Mouse (Mus musculus) limb, embryonic 10.5 days (tissue): ENCODE data around the gene Gkn1. TPM values are rescaled to one million over a fixed set of nuclear protein-coding genes. Genes with fewer than 3 reads are reported as not detected.

Experiments used
- DNase-seq: peaks from one replicate; pipeline ENCODE4 v3.0.0-alpha.2; 2017; ENCODE audit warnings: low spot score
- H3K27ac ChIP-seq: fragments of 300-500 bp; sonication (generic); 2 replicates; pipeline ENCODE4 v1.5.1; 2016; ENCODE audit warnings: mild to moderate bottlenecking
- H3K27me3 ChIP-seq: fragments of 300-500 bp; sonication (generic); 2 replicates; pipeline ENCODE4 v1.6.1; 2016; ENCODE audit warnings: low read depth, mild to moderate bottlenecking; ENCODE audit not compliant: poor library complexity, severe bottlenecking
- H3K36me3 ChIP-seq: fragments of 300-500 bp; sonication (generic); 2 replicates; pipeline ENCODE4 v1.6.1; 2016; ENCODE audit warnings: mild to moderate bottlenecking, moderate library complexity
- H3K4me1 ChIP-seq: fragments of 300-500 bp; sonication (generic); 2 replicates; pipeline ENCODE4 v1.6.1; 2016
- H3K4me3 ChIP-seq: fragments of 300-500 bp; sonication (generic); 2 replicates; pipeline ENCODE4 v1.5.1; 2016; ENCODE audit warnings: mild to moderate bottlenecking, moderate library complexity
- H3K9me3 ChIP-seq: fragments of 300-500 bp; sonication (generic); replicated peaks from 2 replicates; pipeline ENCODE4 v1.6.1; 2016; ENCODE audit warnings: mild to moderate bottlenecking
- WGBS: fragments of 180-500 bp; shearing (Covaris S2); methylation state at CpG from one replicate; pipeline ENCODE4 v1.1.7; 2016; 5-methylcytosine and 5-hydroxymethylcytosine counted together
- polyA plus RNA-seq: library from polyadenylated mRNA; unstranded; fragments of >200 nt; fragmentation: Nextera tagmentation; extraction: Ambion mirVana; gene quantifications from 2 replicates; pipeline ENCODE4 v1.2.1, GENCODE M21; 2016

Gene Gkn1
- polyA plus RNA-seq, 1 experiment from 2014 or later = not detected

DNA sequence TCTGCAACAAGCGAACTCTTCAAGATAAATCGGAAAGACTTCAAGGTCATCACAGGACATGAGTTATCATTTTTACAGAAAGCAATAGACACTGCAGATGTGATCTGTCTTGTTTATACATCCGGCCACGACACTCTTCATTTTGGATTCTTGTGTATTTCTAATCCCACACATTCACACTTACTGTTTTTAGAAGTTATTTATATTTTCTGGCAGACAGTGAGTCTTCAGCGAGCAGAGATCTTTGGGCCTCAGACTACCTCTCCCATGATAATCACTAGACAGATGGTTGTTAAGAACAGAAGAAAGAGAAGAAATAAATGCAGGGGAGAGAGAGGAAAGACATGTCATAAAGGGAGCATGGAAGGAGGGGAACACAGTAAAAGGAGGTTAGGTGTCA, 18.5 kb upstream of the Gkn1 start:
- 90% methylated on average over 5 of the region's 5 CpGs for WGBS
- no peaks in the 10 kb centered on the region for H3K27me3 ChIP-seq
- H3K27ac ChIP-seq = no peak overlapping the region
- H3K9me3 ChIP-seq = no peaks in the 10 kb centered on the region
- no peak overlapping the region for H3K4me3 ChIP-seq
- no peak for DNase-seq
- H3K36me3 ChIP-seq = no peaks in the 10 kb centered on the region
- peaks cover 3% of the 10 kb centered on the region; the same call in 1 of the 2 replicates for H3K4me1 ChIP-seq

DNA sequence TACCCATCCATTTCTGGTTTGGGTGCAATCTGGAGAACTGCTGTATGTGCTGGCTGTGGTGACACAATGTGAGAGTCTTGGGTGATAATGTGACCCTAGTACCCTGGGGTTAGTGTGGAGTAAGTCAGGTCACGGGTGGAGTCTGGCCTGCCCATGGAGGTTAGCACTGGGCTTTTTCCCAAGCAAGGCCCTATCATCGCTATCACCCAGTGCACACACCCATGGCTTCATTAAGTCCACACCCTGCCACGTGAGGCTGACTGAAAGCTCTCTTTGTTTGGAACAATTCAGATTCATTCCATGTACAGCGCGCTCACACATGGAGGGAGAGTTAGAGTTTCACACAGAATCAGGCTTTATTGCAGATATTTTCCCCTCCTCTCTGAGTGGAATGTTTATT, 3.7 kb upstream of the Gkn1 start:
- H3K4me3 ChIP-seq = no peak overlapping the region
- no peak overlapping the region for H3K27ac ChIP-seq
- no peaks in the 10 kb centered on the region for H3K9me3 ChIP-seq
- no peaks in the 10 kb centered on the region for H3K27me3 ChIP-seq
- 87% methylated on average over 5 of the region's 5 CpGs for WGBS
- H3K36me3 ChIP-seq = no peaks in the 10 kb centered on the region
- no peaks in the 10 kb centered on the region for H3K4me1 ChIP-seq
- no peak for DNase-seq

GRCm38 (mm10) chr6:87335935-87336295, 14.8 kb downstream of the Gkn1 start:
- WGBS = 28% methylated on average over 6 of the region's 6 CpGs
- no peaks in the 10 kb centered on the region for H3K27me3 ChIP-seq
- H3K9me3 ChIP-seq = no peaks in the 10 kb centered on the region
- H3K4me3 ChIP-seq = no peak overlapping the region
- H3K36me3 ChIP-seq = no peaks in the 10 kb centered on the region
- H3K27ac ChIP-seq = no peak overlapping the region
- H3K4me1 ChIP-seq = peaks cover 27% of the 10 kb centered on the region
- peak; percentile 31 for DNase-seq

GRCm38 (mm10) chr6:87335091-87335934, 15.4 kb downstream of the Gkn1 start, which contains the start of gene Antxr1:
Gene Antxr1, minus strand, starts transcription at chr6:87335821.
- Histone ChIP-seq H3K36me3 (no peaks in the 10 kb centered on the region), H3K4me3 (peak within 1 kb of the TSS; percentile 89), H3K27me3 (no peaks in the 10 kb centered on the region), H3K4me1 (peaks cover 27% of the 10 kb centered on the region), H3K9me3 (no peaks in the 10 kb centered on the region), H3K27ac (peak within 1 kb of the TSS; percentile 98)
- DNase-seq = peak; percentile 80
- under 1% methylated on average over 54 of the region's 54 CpGs for WGBS

DNA sequence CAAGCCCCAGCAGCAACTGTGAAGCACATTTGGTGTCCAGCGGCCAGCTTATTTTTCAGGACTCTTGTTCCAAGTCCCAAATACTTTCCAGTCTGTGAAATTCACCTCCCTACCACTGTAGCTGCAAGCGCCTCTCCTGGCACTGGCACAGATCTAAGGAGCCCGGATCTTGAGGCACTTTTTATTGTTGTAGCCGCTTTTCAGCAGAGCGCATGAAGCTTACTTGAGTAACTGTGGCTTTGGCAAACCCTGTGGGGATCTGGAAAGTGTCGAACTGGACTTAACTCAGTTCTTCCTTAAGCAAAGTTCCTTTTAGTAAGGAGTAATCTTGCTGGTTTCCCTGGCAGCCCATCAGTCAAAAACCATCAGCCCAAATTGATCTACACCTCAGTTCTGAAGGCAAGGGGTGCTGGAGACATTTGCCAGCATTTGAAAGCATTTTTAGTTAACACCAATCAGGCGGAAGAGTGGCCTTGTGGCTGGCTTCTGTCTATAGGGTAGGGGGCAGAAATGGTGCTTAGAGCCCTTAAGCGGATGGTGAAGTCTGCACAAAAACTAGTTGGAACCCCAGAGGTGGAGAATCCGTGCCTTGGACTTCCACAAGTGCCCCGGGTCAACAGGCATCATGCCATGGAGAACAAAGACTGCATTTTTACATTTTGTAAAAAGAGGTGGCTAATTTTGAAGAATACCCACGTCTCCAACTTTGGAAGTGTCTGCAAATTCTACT, 16.2 kb downstream of the Gkn1 start:
- H3K27me3 ChIP-seq = no peaks in the 10 kb centered on the region
- peak overlapping the region; percentile 98 for H3K27ac ChIP-seq
- peak; percentile 59 for DNase-seq
- no peaks in the 10 kb centered on the region for H3K36me3 ChIP-seq
- H3K4me1 ChIP-seq = peaks cover 32% of the 10 kb centered on the region
- WGBS = 9% methylated on average over 11 of the region's 11 CpGs
- no peaks in the 10 kb centered on the region for H3K9me3 ChIP-seq
- H3K4me3 ChIP-seq = peak overlapping the region; percentile 89

DNA sequence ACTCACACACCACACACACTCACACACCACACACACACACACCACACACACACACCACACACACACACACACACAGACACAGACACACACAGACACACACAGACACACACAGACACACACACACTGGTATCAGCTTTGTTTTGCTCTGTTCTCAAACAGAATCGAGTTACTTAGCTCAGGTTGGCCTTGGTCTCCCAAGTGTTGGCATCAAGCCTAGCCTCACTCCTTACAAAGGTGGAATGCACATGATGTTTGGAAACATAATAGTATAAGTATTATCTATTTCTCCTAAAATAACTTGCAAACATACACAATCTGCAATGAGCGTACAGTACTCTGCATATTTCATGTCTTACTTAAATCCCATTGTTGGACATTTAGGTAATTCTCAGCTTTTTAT, 18.4 kb downstream of the Gkn1 start:
- Histone ChIP-seq H3K4me1 (peaks cover 34% of the 10 kb centered on the region), H3K27me3 (no peaks in the 10 kb centered on the region), H3K9me3 (no peaks in the 10 kb centered on the region), H3K36me3 (peaks cover under 1% of the 10 kb centered on the region; the same call in 1 of the 2 replicates), H3K27ac (no peak overlapping the region), H3K4me3 (no peak overlapping the region)
- WGBS = 91% methylated on average over 2 of the region's 2 CpGs
- no peak for DNase-seq

DNA sequence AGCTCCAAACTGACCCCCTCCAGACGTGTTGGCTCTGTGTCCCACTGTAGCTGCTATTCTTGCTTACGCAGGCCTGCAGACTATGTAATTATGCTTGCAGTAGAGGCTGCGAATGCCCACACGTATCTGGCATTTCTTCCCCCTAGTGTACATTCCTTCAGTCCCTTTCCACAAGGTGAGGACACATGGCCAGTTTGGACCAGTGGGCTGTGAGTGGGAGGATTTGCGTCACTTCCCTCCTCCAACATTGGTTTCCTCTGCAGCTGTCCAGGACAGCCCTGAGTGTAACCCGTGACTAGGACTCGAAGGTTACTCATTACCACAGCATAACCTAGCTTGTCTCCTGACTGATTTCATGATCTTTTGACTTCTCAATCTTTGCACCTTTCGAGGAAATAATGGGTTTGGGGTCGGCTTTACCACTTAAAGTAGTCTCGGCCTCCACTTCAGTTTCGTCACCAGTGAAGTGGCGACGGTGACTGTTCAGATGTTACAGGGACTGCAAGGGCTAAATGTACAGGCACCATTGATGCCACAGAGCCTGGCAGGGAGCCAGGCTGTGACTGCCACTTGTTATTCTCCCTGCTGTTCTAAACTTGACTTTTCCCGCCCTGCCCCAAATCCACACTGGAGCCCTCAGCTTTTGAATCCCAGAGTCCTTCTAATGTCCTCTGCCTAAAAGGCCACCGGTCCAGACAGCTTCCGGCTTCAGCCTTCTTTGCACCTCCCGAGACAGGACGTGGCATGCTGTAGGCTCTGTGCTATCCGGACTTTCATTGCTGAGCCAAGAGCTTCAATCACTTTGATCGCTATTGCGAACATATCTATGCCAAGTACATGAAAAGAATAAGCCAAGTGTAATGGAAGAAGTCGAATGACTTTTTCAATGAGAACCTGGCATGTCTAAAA, 22.2 kb downstream of the Gkn1 start:
- no peak for DNase-seq
- Histone ChIP-seq H3K27ac (no peak overlapping the region), H3K9me3 (no peaks in the 10 kb centered on the region), H3K36me3 (peaks cover 6% of the 10 kb centered on the region; the same call in 1 of the 2 replicates), H3K4me3 (no peak overlapping the region), H3K27me3 (no peaks in the 10 kb centered on the region), H3K4me1 (peaks cover 22% of the 10 kb centered on the region)
- WGBS = 88% methylated on average over 22 of the region's 22 CpGs

DNA sequence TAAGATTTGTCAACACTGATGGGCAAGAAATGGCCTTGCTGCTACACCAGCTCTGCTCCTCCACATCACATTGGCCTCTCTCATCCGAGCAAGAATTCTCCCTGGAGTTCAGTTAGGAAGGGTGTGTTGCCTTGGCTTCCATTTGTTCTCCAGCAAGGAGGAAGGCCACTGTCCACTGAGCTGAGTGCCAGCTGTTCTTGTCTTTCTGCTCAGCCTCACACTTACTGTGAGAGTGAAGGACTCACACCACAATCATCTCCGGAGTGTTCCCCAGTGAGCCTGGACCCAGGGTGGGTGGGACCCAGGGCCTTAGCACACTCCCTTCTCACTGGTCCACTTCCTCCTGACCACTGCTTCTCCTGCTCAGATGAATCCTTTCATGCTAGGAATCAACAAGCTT, 23.8 kb downstream of the Gkn1 start:
- DNase-seq = no peak
- 92% methylated on average over 2 of the region's 2 CpGs for WGBS
- H3K27me3 ChIP-seq = no peaks in the 10 kb centered on the region
- no peak overlapping the region for H3K27ac ChIP-seq
- peaks cover 6% of the 10 kb centered on the region; the same call in 1 of the 2 replicates for H3K36me3 ChIP-seq
- H3K4me1 ChIP-seq = peaks cover 13% of the 10 kb centered on the region; the same call in 1 of the 2 replicates
- H3K4me3 ChIP-seq = no peak overlapping the region
- no peaks in the 10 kb centered on the region for H3K9me3 ChIP-seq

GRCm38 (mm10) chr6:87323381-87323780, 27.4 kb downstream of the Gkn1 start:
- Histone ChIP-seq H3K27ac (no peak overlapping the region), H3K9me3 (no peaks in the 10 kb centered on the region), H3K4me3 (no peak overlapping the region), H3K4me1 (no peaks in the 10 kb centered on the region), H3K36me3 (peaks cover 6% of the 10 kb centered on the region; the same call in 1 of the 2 replicates), H3K27me3 (no peaks in the 10 kb centered on the region)
- 90% methylated on average over 2 of the region's 2 CpGs for WGBS
- DNase-seq = no peak

GRCm38 (mm10) chr6:87318651-87319050, 32.1 kb downstream of the Gkn1 start:
- no peak overlapping the region for H3K4me3 ChIP-seq
- no peak overlapping the region for H3K27ac ChIP-seq
- H3K9me3 ChIP-seq = no peaks in the 10 kb centered on the region
- WGBS = 93% methylated on average over 7 of the region's 7 CpGs
- peaks cover 2% of the 10 kb centered on the region; the same call in 1 of the 2 replicates for H3K36me3 ChIP-seq
- H3K27me3 ChIP-seq = no peaks in the 10 kb centered on the region
- no peaks in the 10 kb centered on the region for H3K4me1 ChIP-seq
- DNase-seq = no peak

- no peak overlapping the region for H3K4me3 ChIP-seq
- no peaks in the 10 kb centered on the region for H3K9me3 ChIP-seq
- no peak overlapping the region for H3K27ac ChIP-seq
- H3K36me3 ChIP-seq = peaks cover 11% of the 10 kb centered on the region
- H3K4me1 ChIP-seq = no peaks in the 10 kb centered on the region
- no peaks in the 10 kb centered on the region for H3K27me3 ChIP-seq
- DNase-seq = no peak
- WGBS = 93% methylated on average over 8 of the region's 8 CpGs
Measured at GRCm38 (mm10) chr6:87316966-87317365, 33.8 kb downstream of the Gkn1 start.

DNA sequence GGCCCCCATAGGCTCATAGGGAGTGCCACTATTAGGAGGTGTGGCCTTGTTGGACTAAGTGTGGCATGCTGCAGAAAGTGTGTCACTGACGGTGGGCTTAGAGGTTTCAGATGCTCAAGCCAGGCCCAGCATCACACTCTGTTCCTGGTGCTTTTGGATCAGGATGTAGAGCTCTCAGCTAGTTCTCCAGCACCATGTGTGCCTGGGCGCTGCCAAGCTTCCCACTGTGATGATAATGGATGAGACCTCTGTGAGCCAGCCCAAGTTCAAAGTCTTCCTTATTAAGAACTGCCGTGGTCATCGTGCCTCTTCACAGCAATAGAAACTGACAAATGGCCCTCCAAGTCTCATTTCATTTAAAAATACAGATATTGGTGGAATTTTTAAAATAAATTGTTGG, 38.0 kb downstream of the Gkn1 start:
- no peak overlapping the region for H3K27ac ChIP-seq
- H3K36me3 ChIP-seq = peaks cover 50% of the 10 kb centered on the region
- H3K4me3 ChIP-seq = no peak overlapping the region
- no peaks in the 10 kb centered on the region for H3K9me3 ChIP-seq
- whole genome bisulfite sequencing = 74% methylated on average over 4 of the region's 4 CpGs
- DNase-seq = no peak
- no peaks in the 10 kb centered on the region for H3K27me3 ChIP-seq
- no peaks in the 10 kb centered on the region for H3K4me1 ChIP-seq
